Mouse (Mus musculus): ENCODE measurements around the gene Prr15. TPM values are rescaled to one million over a fixed set of nuclear protein-coding genes. Genes with fewer than 3 reads are reported as not detected.

Prr15 gene
- polyA plus RNA-seq, 1 experiment from 2014 or later: 0.96 TPM

DNA sequence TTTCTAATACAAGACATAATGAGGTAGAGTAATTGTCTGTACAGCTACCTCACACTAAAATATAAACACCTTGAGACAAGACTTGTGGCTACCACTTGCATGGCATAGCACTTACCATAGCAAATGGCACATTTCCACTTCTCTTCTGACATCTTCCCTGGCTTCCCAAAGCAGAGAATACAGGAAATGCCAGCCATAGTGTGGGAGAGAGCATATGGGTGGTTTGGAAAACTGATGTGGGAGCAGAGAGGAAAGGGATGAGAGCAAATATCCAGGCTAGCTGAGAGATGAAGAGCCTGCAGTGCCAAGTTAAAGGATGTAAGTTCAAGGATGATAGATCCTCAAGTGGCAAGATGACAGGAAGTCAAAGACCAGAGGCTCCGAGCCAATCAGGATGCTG is 19.9 kb upstream of the Prr15 start:
- H3K9me3 ChIP-seq (replicated peaks): no peaks in the 10 kb centered on the region
- H3K4me1 ChIP-seq: peaks cover 13% of the 10 kb centered on the region
- no peak for DNase-seq (ENCODE audit: low spot score)
- H3K27me3 ChIP-seq (ENCODE audit: low read depth, poor library complexity, severe bottlenecking): no peaks in the 10 kb centered on the region
- 97% methylated on average over 1 of the region's 1 CpGs for WGBS
- H3K36me3 ChIP-seq: no peaks in the 10 kb centered on the region
- no peak overlapping the region for H3K27ac ChIP-seq (replicated peaks)
- no peak overlapping the region for H3K4me3 ChIP-seq

DNA sequence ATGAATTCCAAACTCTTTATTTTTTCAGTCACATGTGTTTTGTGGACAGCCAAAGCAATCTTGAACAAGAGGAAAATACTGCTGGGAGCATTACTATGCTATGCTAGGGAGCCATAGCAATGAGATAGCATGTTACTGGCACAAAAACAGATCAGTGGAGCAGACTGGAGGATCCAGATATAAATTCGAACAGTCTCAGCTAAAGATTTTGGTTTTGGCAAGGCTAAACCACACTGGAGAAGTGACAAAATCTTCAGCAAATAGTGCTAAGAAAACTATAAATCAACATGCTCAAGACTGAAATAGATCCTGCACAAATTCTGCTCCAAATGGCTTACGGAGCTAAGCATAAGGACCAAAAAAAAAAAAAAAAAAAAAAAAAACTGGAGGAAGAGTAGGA is 12.6 kb upstream of the Prr15 start:
- no peaks in the 10 kb centered on the region for H3K27me3 ChIP-seq (ENCODE audit: low read depth, poor library complexity, severe bottlenecking)
- WGBS: 92% methylated on average over 2 of the region's 2 CpGs
- no peak overlapping the region for H3K27ac ChIP-seq (replicated peaks)
- no peaks in the 10 kb centered on the region for H3K9me3 ChIP-seq (replicated peaks)
- no peaks in the 10 kb centered on the region for H3K36me3 ChIP-seq
- H3K4me3 ChIP-seq: no peak overlapping the region
- H3K4me1 ChIP-seq: peaks cover 13% of the 10 kb centered on the region
- no peak for DNase-seq (ENCODE audit: low spot score)

DNA sequence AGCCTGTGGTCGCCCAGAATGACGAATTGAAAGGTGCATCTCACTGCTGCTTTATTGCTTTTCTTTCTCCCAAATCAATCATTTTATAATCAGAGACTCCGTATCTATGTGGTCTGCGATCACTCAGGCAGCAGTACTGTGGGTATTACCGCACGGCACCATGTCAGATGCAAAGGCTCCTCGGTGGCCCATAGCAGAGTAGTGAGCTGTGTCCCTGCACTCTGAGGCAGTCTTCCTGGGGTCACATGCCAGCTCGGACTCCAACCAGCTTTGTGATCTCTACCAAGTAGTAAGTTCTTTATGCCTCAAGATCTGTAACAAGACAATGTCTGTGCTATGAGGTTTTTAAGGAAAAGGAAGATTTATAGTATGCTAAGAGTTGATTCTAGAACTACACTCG is 7.0 kb upstream of the Prr15 start:
- no peaks in the 10 kb centered on the region for H3K4me1 ChIP-seq
- no peak for DNase-seq (ENCODE audit: low spot score)
- H3K9me3 ChIP-seq (replicated peaks): no peaks in the 10 kb centered on the region
- no peaks in the 10 kb centered on the region for H3K36me3 ChIP-seq
- 91% methylated on average over 9 of the region's 9 CpGs for WGBS
- no peak overlapping the region for H3K4me3 ChIP-seq
- peaks cover 19% of the 10 kb centered on the region for H3K27me3 ChIP-seq (ENCODE audit: low read depth, poor library complexity, severe bottlenecking)
- no peak overlapping the region for H3K27ac ChIP-seq (replicated peaks)

DNA sequence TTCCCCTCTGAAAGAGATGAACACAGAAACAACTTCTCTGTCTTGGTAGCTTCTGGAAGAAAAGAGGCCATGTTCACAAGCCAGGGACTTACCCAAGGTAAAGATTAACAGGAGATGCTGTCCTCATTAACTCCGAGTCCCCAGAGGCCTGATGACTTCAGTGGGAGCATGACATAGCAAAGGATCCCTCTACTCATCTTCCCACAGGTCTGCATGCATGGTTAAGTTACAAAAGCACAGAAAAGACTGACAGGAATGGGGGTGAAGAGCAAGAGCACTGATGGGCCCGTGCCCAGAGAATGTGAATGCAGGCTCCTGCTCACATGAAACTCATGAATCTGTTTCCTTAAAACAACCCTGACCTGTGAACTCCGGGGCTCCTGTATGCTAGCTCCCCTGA is 6.4 kb upstream of the Prr15 start:
- H3K27me3 ChIP-seq (ENCODE audit: low read depth, poor library complexity, severe bottlenecking): peaks cover 23% of the 10 kb centered on the region
- no peaks in the 10 kb centered on the region for H3K4me1 ChIP-seq
- no peaks in the 10 kb centered on the region for H3K36me3 ChIP-seq
- no peak overlapping the region for H3K4me3 ChIP-seq
- WGBS: 75% methylated on average over 3 of the region's 3 CpGs
- H3K9me3 ChIP-seq (replicated peaks): no peaks in the 10 kb centered on the region
- no peak overlapping the region for H3K27ac ChIP-seq (replicated peaks)
- no peak for DNase-seq (ENCODE audit: low spot score)

DNA sequence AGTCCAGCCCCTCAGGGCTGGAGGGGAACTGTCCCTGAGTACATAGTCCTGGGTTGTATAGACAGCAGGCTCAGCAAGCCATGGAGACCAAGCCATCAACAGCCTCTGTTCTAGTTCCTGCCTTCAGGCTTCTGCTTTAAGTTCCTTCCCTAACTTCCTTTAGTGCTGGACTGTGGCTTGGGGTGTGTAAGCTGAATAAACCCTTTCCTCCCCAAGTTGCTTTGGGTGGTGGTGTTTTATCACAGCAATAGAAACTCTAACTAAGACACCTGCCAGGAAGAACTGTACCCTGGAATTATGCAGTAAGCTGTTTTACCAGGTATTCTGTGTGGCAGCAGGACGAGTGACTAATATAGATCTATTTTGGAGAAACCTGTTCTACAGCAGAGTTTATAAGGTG is 5.4 kb upstream of the Prr15 start:
- 90% methylated on average over 1 of the region's 1 CpGs for WGBS
- H3K4me1 ChIP-seq: no peaks in the 10 kb centered on the region
- no peak overlapping the region for H3K4me3 ChIP-seq
- DNase-seq (ENCODE audit: low spot score): no peak
- H3K27ac ChIP-seq (replicated peaks): no peak overlapping the region
- no peaks in the 10 kb centered on the region for H3K9me3 ChIP-seq (replicated peaks)
- H3K27me3 ChIP-seq (ENCODE audit: low read depth, poor library complexity, severe bottlenecking): peaks cover 34% of the 10 kb centered on the region
- no peaks in the 10 kb centered on the region for H3K36me3 ChIP-seq

DNA sequence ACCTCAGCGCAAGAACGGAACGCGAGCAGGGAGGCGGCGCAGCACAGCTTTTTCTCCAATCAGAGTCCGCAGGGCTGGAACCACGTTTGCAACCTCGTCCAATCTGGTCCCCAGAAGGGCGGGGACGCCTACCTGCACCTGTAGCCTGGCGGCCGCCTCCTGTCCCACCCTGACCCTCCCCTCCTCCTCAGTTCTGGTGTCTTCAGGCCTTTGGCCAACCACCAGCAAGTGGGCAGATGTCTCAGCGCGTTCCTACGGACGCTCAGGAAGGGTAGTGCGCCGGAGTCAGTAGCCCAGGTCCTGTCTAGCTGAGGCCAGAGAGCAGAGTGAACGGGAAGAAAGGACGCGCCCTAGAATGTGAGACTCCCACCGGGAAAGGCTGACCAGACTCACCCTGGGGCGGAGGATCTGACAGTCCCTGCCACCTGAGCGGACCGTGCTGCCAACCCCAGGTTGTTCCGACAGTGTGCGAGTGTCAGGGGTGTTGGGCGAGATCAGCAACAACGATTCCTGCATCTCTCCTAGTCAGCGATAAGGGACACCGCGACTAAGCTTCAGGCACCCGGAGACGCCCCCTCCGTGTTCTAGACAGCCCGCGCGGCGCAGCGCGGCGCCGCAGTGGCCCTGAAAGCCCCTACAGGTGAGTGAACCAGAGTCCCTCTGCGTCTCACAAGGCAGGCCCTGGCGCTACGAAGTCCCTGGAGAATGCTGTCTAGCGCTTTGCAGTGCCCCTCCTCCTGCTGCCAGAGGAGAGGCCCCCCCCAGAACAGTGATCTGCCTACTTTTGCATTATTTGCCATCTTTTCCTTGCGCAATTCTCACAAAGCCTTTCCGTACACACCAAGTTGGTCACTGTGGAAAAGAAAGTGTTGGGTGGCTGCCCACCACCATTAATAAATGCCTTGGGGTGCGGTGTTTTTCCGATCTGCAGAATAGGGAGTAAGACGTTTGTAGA is 1.3 kb downstream of the Prr15 start:
- peak overlapping the region; percentile 42; the same call in 1 of the 2 replicates for H3K27ac ChIP-seq (replicated peaks)
- no peaks in the 10 kb centered on the region for H3K36me3 ChIP-seq
- peak; percentile 58 for DNase-seq (ENCODE audit: low spot score)
- H3K9me3 ChIP-seq (replicated peaks): no peaks in the 10 kb centered on the region
- peak overlapping the region; percentile 67 for H3K4me3 ChIP-seq
- peaks cover 83% of the 10 kb centered on the region for H3K27me3 ChIP-seq (ENCODE audit: low read depth, poor library complexity, severe bottlenecking)
- under 1% methylated on average over 53 of the region's 53 CpGs for WGBS
- peaks cover 26% of the 10 kb centered on the region for H3K4me1 ChIP-seq

DNA sequence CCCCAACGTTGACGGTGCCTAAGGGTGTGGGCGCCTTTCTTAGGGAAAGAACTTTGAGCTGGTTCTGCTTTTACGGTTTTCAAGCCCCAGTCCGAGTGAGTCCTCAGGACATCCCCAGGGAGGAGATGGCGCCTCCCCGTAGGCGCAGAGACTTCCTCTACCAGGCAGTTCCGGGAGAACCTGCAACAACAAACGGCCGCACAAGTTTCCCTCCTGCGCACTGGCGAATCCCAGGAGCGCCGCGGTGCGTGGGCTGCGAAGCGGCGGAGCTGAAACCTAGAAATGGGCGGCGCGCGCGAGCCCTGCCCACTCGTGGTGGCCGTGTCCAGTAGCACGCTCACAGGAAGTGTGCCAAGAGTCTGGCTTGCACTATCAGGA is 2.0 kb downstream of the Prr15 start:
- 1% methylated on average over 28 of the region's 28 CpGs for WGBS
- DNase-seq (ENCODE audit: low spot score): peak; percentile 45
- H3K36me3 ChIP-seq: no peaks in the 10 kb centered on the region
- H3K4me3 ChIP-seq: peak overlapping the region; percentile 67
- H3K4me1 ChIP-seq: peaks cover 33% of the 10 kb centered on the region
- H3K27ac ChIP-seq (replicated peaks): peak overlapping the region; percentile 42; the same call in 1 of the 2 replicates
- H3K27me3 ChIP-seq (ENCODE audit: low read depth, poor library complexity, severe bottlenecking): peaks cover 86% of the 10 kb centered on the region
- no peaks in the 10 kb centered on the region for H3K9me3 ChIP-seq (replicated peaks)

DNA sequence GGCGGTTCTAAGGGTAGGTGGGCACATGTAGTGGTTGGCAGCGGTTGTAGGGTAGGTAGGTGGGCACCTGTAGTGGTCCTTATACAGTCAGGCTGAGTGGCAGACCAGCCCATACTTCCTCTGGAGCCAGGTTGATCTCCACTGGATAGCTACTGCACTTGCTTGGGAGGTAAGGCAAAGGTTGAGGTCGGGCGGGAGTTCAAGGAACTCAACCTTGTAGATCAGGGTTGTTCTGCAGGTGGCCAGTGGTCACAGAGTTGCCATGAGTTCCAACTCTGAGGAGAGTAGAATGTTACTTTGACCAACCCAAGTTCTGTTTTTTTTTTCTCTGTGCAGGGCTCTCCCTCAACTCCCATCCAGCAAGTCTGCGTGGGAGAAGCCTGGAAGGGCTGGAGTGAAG is 3.1 kb downstream of the Prr15 start:
- 98% methylated on average over 5 of the region's 5 CpGs for WGBS
- H3K27ac ChIP-seq (replicated peaks): no peak overlapping the region
- H3K4me3 ChIP-seq: no peak overlapping the region
- no peaks in the 10 kb centered on the region for H3K36me3 ChIP-seq
- no peaks in the 10 kb centered on the region for H3K9me3 ChIP-seq (replicated peaks)
- DNase-seq (ENCODE audit: low spot score): no peak
- H3K4me1 ChIP-seq: peaks cover 42% of the 10 kb centered on the region
- H3K27me3 ChIP-seq (ENCODE audit: low read depth, poor library complexity, severe bottlenecking): peaks cover 85% of the 10 kb centered on the region

DNA sequence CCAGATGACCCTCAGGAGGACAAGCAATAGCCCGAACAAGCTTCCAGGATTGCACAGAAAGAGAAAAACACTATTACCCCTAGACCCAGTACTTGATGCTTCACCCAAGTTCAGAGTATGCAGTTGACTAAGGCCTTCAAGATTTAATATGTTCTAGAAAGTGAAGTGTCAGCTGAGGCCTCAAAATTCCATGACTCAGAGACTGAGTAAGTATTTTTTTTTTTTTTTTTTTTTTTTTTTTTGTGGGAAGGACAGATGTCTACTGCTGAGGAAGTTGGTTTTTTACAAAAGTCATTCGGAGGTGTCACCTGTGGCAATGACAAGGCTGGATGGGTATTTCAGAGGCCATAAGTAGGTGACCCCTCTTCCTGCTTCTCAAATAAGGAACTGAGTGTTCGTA is 4.0 kb downstream of the Prr15 start:
- no peak overlapping the region for H3K27ac ChIP-seq (replicated peaks)
- peaks cover 46% of the 10 kb centered on the region for H3K4me1 ChIP-seq
- no peaks in the 10 kb centered on the region for H3K9me3 ChIP-seq (replicated peaks)
- WGBS: 86% methylated on average over 3 of the region's 3 CpGs
- H3K4me3 ChIP-seq: no peak overlapping the region
- no peak for DNase-seq (ENCODE audit: low spot score)
- H3K27me3 ChIP-seq (ENCODE audit: low read depth, poor library complexity, severe bottlenecking): peaks cover 84% of the 10 kb centered on the region
- H3K36me3 ChIP-seq: no peaks in the 10 kb centered on the region

DNA sequence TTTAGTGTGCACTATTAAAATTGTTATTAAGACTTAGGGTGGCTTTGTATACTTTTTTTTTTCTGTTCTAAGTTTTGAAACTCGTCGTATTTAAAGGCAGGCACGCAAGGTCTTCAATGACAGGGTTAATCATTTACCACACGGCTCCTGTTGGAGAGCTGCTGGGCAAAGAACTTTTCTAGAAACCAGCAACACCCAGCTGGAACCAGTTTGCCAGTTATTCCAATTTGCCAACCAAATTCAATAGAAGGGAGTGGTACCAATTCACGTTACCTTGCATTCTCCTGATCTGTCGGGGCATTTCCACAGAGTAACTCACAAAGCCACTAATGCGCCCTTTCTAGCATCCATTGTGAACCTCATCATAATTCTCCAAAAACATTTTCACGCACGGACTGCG is 4.5 kb downstream of the Prr15 start:
- Histone ChIP-seq H3K4me3 (no peak overlapping the region), H3K4me1 (peaks cover 46% of the 10 kb centered on the region), H3K27ac (replicated peaks) (no peak overlapping the region), H3K9me3 (replicated peaks) (no peaks in the 10 kb centered on the region), H3K27me3 (ENCODE audit: low read depth, poor library complexity, severe bottlenecking) (peaks cover 83% of the 10 kb centered on the region), H3K36me3 (no peaks in the 10 kb centered on the region)
- no peak for DNase-seq (ENCODE audit: low spot score)
- 73% methylated on average over 10 of the region's 10 CpGs for WGBS

DNA sequence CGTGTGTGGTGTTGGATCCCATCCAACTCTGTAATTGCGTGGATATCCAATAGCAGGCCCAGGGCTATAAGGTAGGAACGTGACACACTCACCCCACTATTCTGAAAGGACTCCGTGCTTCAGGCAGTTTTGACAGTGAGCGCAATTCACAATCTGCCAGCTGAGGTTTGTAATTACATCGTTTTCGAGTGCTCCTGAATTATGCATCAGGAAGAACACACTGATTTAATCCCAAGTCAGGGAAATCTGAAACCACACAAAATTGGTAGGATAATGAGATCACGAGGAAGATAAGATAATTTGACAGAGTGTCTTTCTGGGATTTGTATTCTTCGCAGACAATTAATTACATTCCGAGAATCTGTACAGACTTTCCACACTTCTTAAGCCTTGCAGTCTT is 6.1 kb downstream of the Prr15 start:
- Histone ChIP-seq H3K27ac (replicated peaks) (no peak overlapping the region), H3K4me3 (no peak overlapping the region), H3K9me3 (replicated peaks) (no peaks in the 10 kb centered on the region), H3K27me3 (ENCODE audit: low read depth, poor library complexity, severe bottlenecking) (peaks cover 78% of the 10 kb centered on the region), H3K4me1 (peaks cover 37% of the 10 kb centered on the region), H3K36me3 (no peaks in the 10 kb centered on the region)
- no peak for DNase-seq (ENCODE audit: low spot score)
- WGBS: 75% methylated on average over 10 of the region's 10 CpGs

DNA sequence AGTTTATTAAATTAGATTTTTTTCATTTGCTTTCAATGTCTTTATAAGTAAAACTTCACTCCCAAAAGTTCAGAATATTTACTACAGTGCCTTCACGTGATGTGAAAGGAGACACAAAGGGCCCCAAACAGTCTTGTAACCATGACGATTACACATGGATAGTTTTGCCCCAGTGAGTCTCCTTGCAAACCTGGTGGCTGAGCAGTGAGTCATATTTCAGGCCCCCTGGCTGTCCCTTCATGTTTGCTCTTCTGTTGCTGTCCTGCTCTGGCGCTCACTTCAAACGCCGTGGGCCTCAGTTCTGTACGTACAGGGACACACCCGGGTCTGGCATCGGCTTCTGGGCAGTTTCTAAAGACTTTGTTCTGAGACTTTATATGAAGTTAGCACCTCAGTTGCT is 6.6 kb downstream of the Prr15 start:
- peaks cover 74% of the 10 kb centered on the region for H3K27me3 ChIP-seq (ENCODE audit: low read depth, poor library complexity, severe bottlenecking)
- DNase-seq (ENCODE audit: low spot score): no peak
- 66% methylated on average over 8 of the region's 8 CpGs for WGBS
- H3K4me3 ChIP-seq: no peak overlapping the region
- peaks cover 33% of the 10 kb centered on the region for H3K4me1 ChIP-seq
- no peaks in the 10 kb centered on the region for H3K9me3 ChIP-seq (replicated peaks)
- H3K36me3 ChIP-seq: no peaks in the 10 kb centered on the region
- 0 out of 2 replicates have a peak overlapping the region, but pooled peaks have one; percentile 46 for H3K27ac ChIP-seq (replicated peaks)

DNA sequence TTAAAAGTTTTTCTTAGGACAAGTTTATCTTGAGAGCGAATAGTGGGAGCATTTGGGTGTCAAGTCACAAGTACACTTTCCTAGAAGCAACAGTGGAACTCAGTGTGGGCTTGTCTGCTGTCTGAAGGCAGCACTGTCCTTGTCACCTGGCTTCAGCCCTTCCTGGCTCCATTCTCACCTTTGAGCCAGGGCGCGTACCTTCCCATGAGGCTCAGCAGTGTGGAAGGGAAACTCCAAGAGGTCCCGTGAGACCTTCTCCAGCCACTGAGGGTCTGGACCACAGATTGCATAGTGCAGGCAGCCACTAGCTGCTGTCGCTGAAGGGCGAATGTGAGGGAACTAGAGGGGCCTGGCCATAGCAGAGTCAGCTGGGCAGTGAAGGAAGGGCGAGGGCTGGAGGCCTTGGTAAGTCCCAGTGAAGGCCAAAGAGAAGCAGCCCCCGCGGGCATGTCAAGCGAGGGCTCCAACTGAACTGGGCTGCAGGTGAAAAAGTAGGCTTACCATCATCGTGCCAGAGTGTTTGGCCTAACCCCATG is 7.5 kb downstream of the Prr15 start:
- Histone ChIP-seq H3K9me3 (replicated peaks) (no peaks in the 10 kb centered on the region), H3K4me3 (no peak overlapping the region), H3K27ac (replicated peaks) (no peak overlapping the region), H3K4me1 (peaks cover 24% of the 10 kb centered on the region), H3K36me3 (no peaks in the 10 kb centered on the region), H3K27me3 (ENCODE audit: low read depth, poor library complexity, severe bottlenecking) (peaks cover 64% of the 10 kb centered on the region)
- no peak for DNase-seq (ENCODE audit: low spot score)
- WGBS: 40% methylated on average over 11 of the region's 11 CpGs
